Mouse (Mus musculus) adrenal gland, adult 8-10 months (tissue): ENCODE results near the gene Nck1. TPM values are rescaled to one million over a fixed set of nuclear protein-coding genes. Genes with fewer than 3 reads are reported as not detected.

Experiments
- DNase-seq: peaks from one replicate; pipeline ENCODE4 v3.0.0; 2022
- total RNA-seq, 4 experiments: library from RNA; stranded (reverse); gene quantifications; 2 replicates each; pipeline ENCODE4 v1.2.4; 2022

Gene Nck1
- total RNA-seq, 4 experiments from 2014 or later = 46.4 to 53.8 (median 49.6) TPM

- DNase-seq = no peak
These were observed 77.8 kb downstream of the Nck1 start for GRCm38 (mm10) chr9:100468151-100468550.

GRCm38 (mm10) chr9:100467653-100468052 is 78.3 kb downstream of the Nck1 start:
- no peak for DNase-seq

GRCm38 (mm10) chr9:100466743-100467142 is 79.2 kb downstream of the Nck1 start:
- no peak for DNase-seq

- no peak for DNase-seq
These were observed 79.9 kb downstream of the Nck1 start for GRCm38 (mm10) chr9:100465988-100466387.

GRCm38 (mm10) chr9:100465380-100465779 is 80.6 kb downstream of the Nck1 start:
- DNase-seq = no peak

GRCm38 (mm10) chr9:100463771-100464170 is 82.2 kb downstream of the Nck1 start:
- DNase-seq = no peak

- no peak for DNase-seq
These were observed 83.8 kb downstream of the Nck1 start for GRCm38 (mm10) chr9:100462098-100462497.

GRCm38 (mm10) chr9:100461671-100462070 is 84.3 kb downstream of the Nck1 start:
- no peak for DNase-seq

- no peak for DNase-seq
These were observed 85.7 kb downstream of the Nck1 start for GRCm38 (mm10) chr9:100460203-100460602.

GRCm38 (mm10) chr9:100457971-100458681 is 87.8 kb downstream of the Nck1 start:
- no peak for DNase-seq

- DNase-seq = no peak
These were observed 91.3 kb downstream of the Nck1 start for GRCm38 (mm10) chr9:100454664-100454993.

- peak; percentile 50 for DNase-seq
These were observed 91.8 kb downstream of the Nck1 start for GRCm38 (mm10) chr9:100453944-100454663.

GRCm38 (mm10) chr9:100452432-100452831 is 93.5 kb downstream of the Nck1 start:
- DNase-seq = no peak

GRCm38 (mm10) chr9:100446059-100446686 is 99.8 kb downstream of the Nck1 start:
- peak; percentile 54 for DNase-seq

Other genes with a start within 250 kb of the Nck1 start
- gene Il20rb, start 59.3 kb downstream of the Nck1 start, total RNA-seq = 1 to 10 TPM in 3 of 4 experiments, under 1 TPM in 1; 0.87 to 1.4 (median 1.0) TPM
- 10 to 100 TPM in 2 of 4 experiments, 1 to 10 TPM in 2; 9.2 to 15.4 (median 10.6) TPM for gene Slc35g2, start 25.0 kb upstream of the Nck1 start, total RNA-seq
- gene Stag1, start 51.7 kb upstream of the Nck1 start, total RNA-seq = 10 to 100 TPM; 34.0 to 46.9 (median 36.2) TPM